Mouse (Mus musculus) erythroblast, embryonic 14.5 days (primary cell): ENCODE data around the gene Ppp1r26.

Source experiments
- GATA1 ChIP-seq: IDR thresholded peaks from 2 replicates; pipeline ENCODE4 v1.6.1; 2012; ENCODE audit warnings: low read length, inconsistent platforms, mixed read lengths
- TAL1 ChIP-seq: IDR thresholded peaks from 3 replicates; pipeline ENCODE4 v1.6.1; 2012; ENCODE audit warnings: low read length, inconsistent platforms, mixed read lengths

DNA sequence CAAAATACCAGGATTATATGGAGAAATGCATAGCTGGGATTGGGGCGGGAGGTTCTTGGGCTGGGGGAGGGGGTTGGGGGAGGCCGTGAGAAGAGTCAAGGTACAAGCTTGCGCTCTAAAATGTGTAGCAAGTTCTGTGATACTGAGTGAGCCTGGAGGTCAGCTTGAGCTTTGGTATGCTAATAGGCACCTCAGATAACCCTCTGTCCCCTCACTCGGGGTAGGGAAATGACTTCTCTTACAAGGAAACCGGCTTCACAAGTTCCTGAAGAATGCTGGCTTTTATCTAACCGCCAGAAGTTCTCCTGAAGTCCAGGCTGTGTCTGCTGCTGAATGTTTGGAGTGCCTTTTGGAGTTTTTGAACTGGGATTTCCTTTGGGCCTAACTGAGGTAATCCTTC is 15.8 kb upstream of the Ppp1r26 start:
- no peak for TF ChIP-seq GATA1
- no peak for TF ChIP-seq TAL1
